Mouse (Mus musculus) kidney, embryonic 14.5 days (tissue): Measurements from ENCODE around the gene Supt3. TPM values are rescaled to one million over a fixed set of nuclear protein-coding genes. Genes with fewer than 3 reads are reported as not detected.

Experiments
- ATAC-seq: fragments of 200-750 bp; cut with Nextera tagmentation; 2 replicates; pipeline ENCODE4 v1.8.0; 2017; ENCODE audit warnings: moderate number of reproducible peaks, mild to moderate bottlenecking, moderate TSS enrichment, moderate library complexity; ENCODE audit not compliant: low FRiP score, low TSS enrichment
- H3K27ac ChIP-seq: fragments of 300-500 bp; sonication (generic); 2 replicates; pipeline ENCODE4 v1.5.1; 2014; ENCODE audit warnings: low read depth, mild to moderate bottlenecking, low read length, moderate library complexity, mixed read lengths
- H3K27me3 ChIP-seq: fragments of 300-500 bp; sonication (generic); 2 replicates; pipeline ENCODE4 v1.6.1; 2014; ENCODE audit warnings: mild to moderate bottlenecking, low read length; ENCODE audit not compliant: control insufficient read depth, insufficient read depth
- H3K36me3 ChIP-seq: fragments of 300-500 bp; sonication (generic); 2 replicates; pipeline ENCODE4 v1.6.1; 2014; ENCODE audit warnings: low read length, mixed read lengths; ENCODE audit not compliant: control insufficient read depth, insufficient read depth
- H3K4me1 ChIP-seq: fragments of 300-500 bp; sonication (generic); 2 replicates; pipeline ENCODE4 v1.6.1; 2014; ENCODE audit warnings: low read length, mixed read lengths; ENCODE audit not compliant: control insufficient read depth, insufficient read depth
- H3K4me2 ChIP-seq: fragments of 300-500 bp; sonication (generic); replicated peaks from 2 replicates; pipeline ENCODE4 v1.6.1; 2014; ENCODE audit warnings: low read depth, mild to moderate bottlenecking, low read length
- H3K4me3 ChIP-seq: fragments of 300-500 bp; sonication (generic); 2 replicates; pipeline ENCODE4 v1.5.1; 2014; ENCODE audit warnings: mild to moderate bottlenecking, low read length
- H3K9ac ChIP-seq: fragments of 300-500 bp; sonication (generic); 2 replicates; pipeline ENCODE4 v1.6.1; 2014; ENCODE audit warnings: low read depth, mild to moderate bottlenecking, low read length, moderate library complexity
- H3K9me3 ChIP-seq: fragments of 300-500 bp; sonication (generic); 2 replicates; pipeline ENCODE4 v1.6.1; 2016; ENCODE audit warnings: low read length; ENCODE audit not compliant: control insufficient read depth
- WGBS: fragments of 180-500 bp; shearing (Covaris S2); extraction: QIAGEN DNeasy Blood & Tissue Kit; methylation state at CpG from one replicate; pipeline ENCODE4 v1.1.7; 2014; 5-methylcytosine and 5-hydroxymethylcytosine counted together
- polyA plus RNA-seq: library from polyadenylated mRNA; unstranded; fragments of >200 nt; fragmentation: Nextera tagmentation; extraction: Ambion mirVana; gene quantifications from 2 replicates; pipeline ENCODE4 v1.2.1, GENCODE M21; 2014

Gene Supt3
- polyA plus RNA-seq, 1 experiment from 2014 or later: 26.5 TPM

GRCm38 (mm10) chr17:44770871-44771270, 6.1 kb upstream of the Supt3 start:
- ATAC-seq: no peak
- Histone ChIP-seq H3K4me3 (no peak overlapping the region), H3K9ac (no peak overlapping the region), H3K36me3 (no peaks in the 10 kb centered on the region), H3K4me2 (no peak overlapping the region), H3K27me3 (no peaks in the 10 kb centered on the region), H3K4me1 (no peaks in the 10 kb centered on the region), H3K9me3 (no peaks in the 10 kb centered on the region), H3K27ac (no peak overlapping the region)
- WGBS: 84% methylated on average over 2 of the region's 2 CpGs

- ATAC-seq: no peak
- no peaks in the 10 kb centered on the region for H3K36me3 ChIP-seq
- H3K4me3 ChIP-seq: no peak overlapping the region
- H3K27ac ChIP-seq: no peak overlapping the region
- no peaks in the 10 kb centered on the region for H3K27me3 ChIP-seq
- 93% methylated on average over 2 of the region's 2 CpGs for WGBS
- no peaks in the 10 kb centered on the region for H3K9me3 ChIP-seq
- H3K4me2 ChIP-seq: no peak overlapping the region
- no peak overlapping the region for H3K9ac ChIP-seq
- no peaks in the 10 kb centered on the region for H3K4me1 ChIP-seq
Observed at GRCm38 (mm10) chr17:44772576-44772975, 4.4 kb upstream of the Supt3 start.

- Histone ChIP-seq H3K4me3 (peak overlapping the region; percentile 86), H3K9me3 (no peaks in the 10 kb centered on the region), H3K4me2 (peak overlapping the region; percentile 74), H3K36me3 (no peaks in the 10 kb centered on the region), H3K4me1 (peaks cover 7% of the 10 kb centered on the region; the same call in 1 of the 2 replicates), H3K9ac (peak overlapping the region; percentile 93), H3K27ac (peak overlapping the region; percentile 90), H3K27me3 (no peaks in the 10 kb centered on the region)
- peak; percentile 84 for ATAC-seq
- under 1% methylated on average over 32 of the region's 35 CpGs for WGBS
Observed at GRCm38 (mm10) chr17:44777337-44777804, 419 bp downstream of the Supt3 start.

GRCm38 (mm10) chr17:44778141-44778540, 1.2 kb downstream of the Supt3 start:
- 76% methylated on average over 5 of the region's 5 CpGs for WGBS
- H3K4me1 ChIP-seq: peaks cover 7% of the 10 kb centered on the region; the same call in 1 of the 2 replicates

GRCm38 (mm10) chr17:44780353-44780752, 3.4 kb downstream of the Supt3 start:
- H3K27ac ChIP-seq: no peak overlapping the region
- no peak overlapping the region for H3K4me2 ChIP-seq
- 72% methylated on average over 4 of the region's 4 CpGs for WGBS
- peaks cover 7% of the 10 kb centered on the region; the same call in 1 of the 2 replicates for H3K4me1 ChIP-seq
- H3K27me3 ChIP-seq: no peaks in the 10 kb centered on the region
- ATAC-seq: no peak
- no peak overlapping the region for H3K9ac ChIP-seq
- no peaks in the 10 kb centered on the region for H3K9me3 ChIP-seq
- no peak overlapping the region for H3K4me3 ChIP-seq
- H3K36me3 ChIP-seq: no peaks in the 10 kb centered on the region

More at GRCm38 (mm10) chr17:44778141-44778540, 1.2 kb downstream of the Supt3 start:
- peak overlapping the region; percentile 74 for H3K4me2 ChIP-seq
- H3K9me3 ChIP-seq: no peaks in the 10 kb centered on the region
- no peaks in the 10 kb centered on the region for H3K27me3 ChIP-seq
- no peaks in the 10 kb centered on the region for H3K36me3 ChIP-seq
- no peak overlapping the region for H3K27ac ChIP-seq
- H3K4me3 ChIP-seq: peak overlapping the region; percentile 86
- H3K9ac ChIP-seq: peak overlapping the region; percentile 93
- no peak for ATAC-seq

- WGBS: 92% methylated on average over 4 of the region's 4 CpGs
Observed at GRCm38 (mm10) chr17:44782366-44782765, 5.4 kb downstream of the Supt3 start.

GRCm38 (mm10) chr17:44783143-44783542, 6.2 kb downstream of the Supt3 start:
- WGBS: 89% methylated on average over 2 of the region's 2 CpGs
- Histone ChIP-seq H3K4me2 (no peak overlapping the region), H3K27me3 (no peaks in the 10 kb centered on the region), H3K36me3 (no peaks in the 10 kb centered on the region), H3K9ac (no peak overlapping the region), H3K27ac (no peak overlapping the region), H3K4me3 (no peak overlapping the region), H3K9me3 (no peaks in the 10 kb centered on the region), H3K4me1 (peaks cover 1% of the 10 kb centered on the region; the same call in 1 of the 2 replicates)
- ATAC-seq: no peak

More at GRCm38 (mm10) chr17:44782366-44782765, 5.4 kb downstream of the Supt3 start:
- no peaks in the 10 kb centered on the region for H3K36me3 ChIP-seq
- no peaks in the 10 kb centered on the region for H3K27me3 ChIP-seq
- no peak overlapping the region for H3K4me2 ChIP-seq
- no peak overlapping the region for H3K27ac ChIP-seq
- no peak overlapping the region for H3K4me3 ChIP-seq
- peaks cover 7% of the 10 kb centered on the region; the same call in 1 of the 2 replicates for H3K4me1 ChIP-seq
- no peak for ATAC-seq
- H3K9me3 ChIP-seq: no peaks in the 10 kb centered on the region
- H3K9ac ChIP-seq: no peak overlapping the region

- Histone ChIP-seq H3K27ac (no peak overlapping the region), H3K27me3 (no peaks in the 10 kb centered on the region), H3K36me3 (peaks cover 5% of the 10 kb centered on the region; the same call in 1 of the 2 replicates), H3K9me3 (no peaks in the 10 kb centered on the region), H3K4me2 (no peak overlapping the region), H3K9ac (no peak overlapping the region), H3K4me1 (no peaks in the 10 kb centered on the region), H3K4me3 (no peak overlapping the region)
- no peak for ATAC-seq
- 84% methylated on average over 5 of the region's 5 CpGs for WGBS
Observed at GRCm38 (mm10) chr17:44788982-44789747, 12.2 kb downstream of the Supt3 start.

GRCm38 (mm10) chr17:44792218-44792917, 15.4 kb downstream of the Supt3 start:
- Histone ChIP-seq H3K4me1 (no peaks in the 10 kb centered on the region), H3K4me3 (no peak overlapping the region)
- 93% methylated on average over 12 of the region's 12 CpGs for WGBS

More at GRCm38 (mm10) chr17:44792218-44792917, 15.4 kb downstream of the Supt3 start:
- no peaks in the 10 kb centered on the region for H3K27me3 ChIP-seq
- H3K36me3 ChIP-seq: peaks cover 5% of the 10 kb centered on the region; the same call in 1 of the 2 replicates
- H3K9me3 ChIP-seq: no peaks in the 10 kb centered on the region
- H3K27ac ChIP-seq: no peak overlapping the region
- H3K9ac ChIP-seq: no peak overlapping the region
- no peak for ATAC-seq
- H3K4me2 ChIP-seq: no peak overlapping the region
